In the genomic region with DNA sequence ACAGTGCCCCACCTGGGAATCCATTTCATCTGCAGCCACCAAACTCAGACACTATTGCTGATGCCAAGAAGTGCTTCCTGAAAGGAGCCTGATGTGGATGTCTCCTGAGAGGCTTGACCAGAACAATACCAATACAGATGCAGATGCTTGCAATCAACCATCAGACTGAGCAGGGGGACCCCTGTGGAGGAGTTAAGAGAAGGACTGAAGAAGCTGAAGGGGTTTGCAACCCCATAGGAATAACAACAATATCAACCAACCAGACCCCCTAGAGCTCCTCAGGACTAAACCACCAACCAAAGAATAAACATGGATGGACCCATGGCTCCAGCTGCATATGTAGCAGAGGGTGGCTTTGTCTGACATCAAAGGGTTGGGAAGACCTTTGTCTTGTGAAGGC, we compare ENCODE assay signal across 28 mouse cellular contexts.
"Had no signal": no experiment of that assay in that cellular context is flagged by ENCODE, and none has a peak within 500 bp of the region (broad histone marks: within the 10 kb centered on the region; RNA-seq: fewer than 3 reads in every experiment).

No protein-coding gene starts in this region.

- DNase-seq: heart, postnatal 10 days; heart, postnatal 14 days; heart, postnatal 36 days; kidney, adult 11 months; kidney, adult 18-20 months; kidney, adult 2 months; kidney, adult 8-10 months; kidney, adult 9 months; kidney, postnatal 10 days; kidney, postnatal 14 days; kidney, postnatal 25 days; kidney, postnatal 36 days; kidney, postnatal 4 days; layer of hippocampus, adult 9-11 months; layer of hippocampus, postnatal 36 days had no signal

- H3K4me3 ChIP-seq: heart, embryonic 12.5 days; heart, embryonic 13.5 days; heart, embryonic 15.5 days; hindbrain, embryonic 10.5 days; hindbrain, embryonic 12.5 days; hindbrain, embryonic 13.5 days; hindbrain, embryonic 15.5 days; intestine, embryonic 15.5 days; kidney, embryonic 15.5 days; layer of hippocampus, adult 2 months had no signal

- H3K27ac ChIP-seq: heart, embryonic 13.5 days; heart, embryonic 15.5 days; hindbrain, embryonic 10.5 days; hindbrain, embryonic 12.5 days; hindbrain, embryonic 13.5 days; hindbrain, embryonic 14.5 days; hindbrain, embryonic 15.5 days; hindbrain, postnatal 0 days; intestine, embryonic 15.5 days; kidney, embryonic 15.5 days; kidney, postnatal 0 days; layer of hippocampus, adult 2 months had no signal
